8 mouse cellular contexts compared by ENCODE assay signal in genomic region chr12:34906376-34906703, GRCm38 (mm10). TPM values are rescaled to one million over a fixed set of nuclear protein-coding genes. Genes with fewer than 3 reads are reported as not detected.
DNase-seq lines count a peak whose midpoint lies in the region; ATAC-seq and TF ChIP-seq lines count a peak whose summit lies in the region.

No protein-coding gene starts in this region.

- H3K27me3 ChIP-seq in kidney, postnatal 0 days (ENCODE audit: insufficient read depth, low read length), result peaks cover 7% of the 10 kb centered on the region; the same call in 1 of the 2 replicates
- H3K27me3 ChIP-seq in embryonic facial prominence, embryonic 11.5 days (ENCODE audit: control insufficient read depth, insufficient read depth, low read length), result peaks cover 4% of the 10 kb centered on the region
- peaks cover 25% of the 10 kb centered on the region for H3K27me3 ChIP-seq in hindbrain, embryonic 14.5 days (ENCODE audit: control insufficient read depth, insufficient read depth, low read length)
- H3K27me3 ChIP-seq in midbrain, embryonic 16.5 days (ENCODE audit: control insufficient read depth, insufficient read depth, low read depth, low read length), result no peaks in the 10 kb centered on the region

- no peaks in the 10 kb centered on the region for H3K9me3 ChIP-seq in kidney, postnatal 0 days (replicated peaks; ENCODE audit: low read length)
- no peaks in the 10 kb centered on the region for H3K9me3 ChIP-seq in embryonic facial prominence, embryonic 11.5 days (replicated peaks; ENCODE audit: control insufficient read depth, low read length)
- H3K9me3 ChIP-seq in hindbrain, embryonic 14.5 days (ENCODE audit: control insufficient read depth, low read length), result no peaks in the 10 kb centered on the region
- no peaks in the 10 kb centered on the region for H3K9me3 ChIP-seq in midbrain, embryonic 16.5 days (replicated peaks; ENCODE audit: control insufficient read depth, low read length, poor library complexity, severe bottlenecking)

- WGBS in kidney, postnatal 0 days, result under 1% methylated on average over 9 of the region's 10 CpGs
- 0% methylated on average over 10 of the region's 10 CpGs for WGBS in embryonic facial prominence, embryonic 11.5 days
- WGBS in hindbrain, embryonic 14.5 days, result 2% methylated on average over 9 of the region's 10 CpGs
- 0% methylated on average over 10 of the region's 10 CpGs for WGBS in midbrain, embryonic 16.5 days

- no peaks in the 10 kb centered on the region for H3K36me3 ChIP-seq in kidney, postnatal 0 days (ENCODE audit: insufficient read depth, low read length)
- H3K36me3 ChIP-seq in embryonic facial prominence, embryonic 11.5 days (replicated peaks; ENCODE audit: control insufficient read depth, insufficient read depth, low read depth, low read length), result no peaks in the 10 kb centered on the region
- no peaks in the 10 kb centered on the region for H3K36me3 ChIP-seq in hindbrain, embryonic 14.5 days (replicated peaks; ENCODE audit: control insufficient read depth, insufficient read depth)
- H3K36me3 ChIP-seq in midbrain, embryonic 16.5 days (ENCODE audit: control insufficient read depth, insufficient read depth, low read length), result no peaks in the 10 kb centered on the region

- peak overlapping the region; percentile 35 for H3K9ac ChIP-seq in kidney, postnatal 0 days (ENCODE audit: low read depth, low read length)
- peak overlapping the region; percentile 65 for H3K9ac ChIP-seq in embryonic facial prominence, embryonic 11.5 days (replicated peaks; ENCODE audit: low read length)
- peak overlapping the region; percentile 70 for H3K9ac ChIP-seq in hindbrain, embryonic 14.5 days
- peak overlapping the region; percentile 89 for H3K9ac ChIP-seq in midbrain, embryonic 16.5 days (ENCODE audit: low read depth, low read length)

- peak; percentile 0 for DNase-seq in kidney, postnatal 0 days (ENCODE audit: low spot score)
- DNase-seq in kidney, postnatal 25 days, result no peak
- DNase-seq in embryonic facial prominence, embryonic 11.5 days (ENCODE audit: low spot score), result no peak
- no peak for DNase-seq in hindbrain, embryonic 14.5 days (ENCODE audit: low spot score)
- no peak for DNase-seq in cerebellum, adult 11-12 months
- DNase-seq in ovary, postnatal 14 days (ENCODE audit: low spot score), result no peak
- no peak for DNase-seq in cerebellum, postnatal 25 days

- no peak overlapping the region for H3K27ac ChIP-seq in kidney, postnatal 0 days
- H3K27ac ChIP-seq in embryonic facial prominence, embryonic 11.5 days (replicated peaks; ENCODE audit: low read depth, low read length), result no peak overlapping the region
- no peak overlapping the region for H3K27ac ChIP-seq in hindbrain, embryonic 14.5 days
- H3K27ac ChIP-seq in midbrain, embryonic 16.5 days (ENCODE audit: low read length), result peak overlapping the region; percentile 80

- no peaks in the 10 kb centered on the region for H3K4me1 ChIP-seq in kidney, postnatal 0 days (replicated peaks; ENCODE audit: insufficient read depth, low read length)
- H3K4me1 ChIP-seq in embryonic facial prominence, embryonic 11.5 days (ENCODE audit: control insufficient read depth, insufficient read depth, low read length), result no peaks in the 10 kb centered on the region
- 0 out of 2 replicates have a peak, but pooled peaks cover 6% of the 10 kb centered on the region for H3K4me1 ChIP-seq in hindbrain, embryonic 14.5 days (replicated peaks; ENCODE audit: control insufficient read depth, insufficient read depth, low read length)
- H3K4me1 ChIP-seq in midbrain, embryonic 16.5 days (ENCODE audit: control insufficient read depth, insufficient read depth, low read length), result peaks cover 7% of the 10 kb centered on the region

- TF ChIP-seq CTCF in kidney, postnatal 0 days (IDR thresholded peaks at IDR 0.05; ENCODE audit: low read depth), result no peak

- ATAC-seq in kidney, postnatal 0 days (replicated peaks; ENCODE audit: low FRiP score, low read depth), result no peak
- no peak for ATAC-seq in embryonic facial prominence, embryonic 11.5 days (replicated peaks; ENCODE audit: insufficient number of reproducible peaks, low FRiP score, low TSS enrichment, low read depth)
- ATAC-seq in hindbrain, embryonic 14.5 days (ENCODE audit: low FRiP score), result no peak
- no peak; the same call in 1 of the 2 replicates for ATAC-seq in midbrain, embryonic 16.5 days

- H3K4me2 ChIP-seq in kidney, postnatal 0 days (ENCODE audit: low read length), result peak overlapping the region; percentile 98
- peak overlapping the region; percentile 81 for H3K4me2 ChIP-seq in embryonic facial prominence, embryonic 11.5 days (ENCODE audit: low read depth, low read length)
- H3K4me2 ChIP-seq in hindbrain, embryonic 14.5 days (replicated peaks), result peak overlapping the region; percentile 86
- H3K4me2 ChIP-seq in midbrain, embryonic 16.5 days (ENCODE audit: low read length), result peak overlapping the region; percentile 83

- H3K4me3 ChIP-seq in kidney, postnatal 0 days (replicated peaks; ENCODE audit: low read depth, low read length), result peak overlapping the region; percentile 68
- H3K4me3 ChIP-seq in embryonic facial prominence, embryonic 11.5 days (ENCODE audit: low read depth, low read length), result peak overlapping the region; percentile 62
- peak overlapping the region; percentile 74 for H3K4me3 ChIP-seq in hindbrain, embryonic 14.5 days (replicated peaks; ENCODE audit: low read length)
- peak overlapping the region; percentile 82 for H3K4me3 ChIP-seq in midbrain, embryonic 16.5 days (ENCODE audit: low read depth, low read length)

RNA-seq across cellular contexts. Expression of gene Hdac9, which starts 10.6 kb away (rescaled TPM):
- polyA plus RNA-seq in kidney, postnatal 0 days (2015; fragmentation: Nextera tagmentation; extraction: Ambion mirVana), result 3.3 and 3.5 TPM in 2 replicates
- 6.7 TPM in 2 replicates for polyA plus RNA-seq in embryonic facial prominence, embryonic 11.5 days (2014; fragmentation: Nextera tagmentation; extraction: Ambion mirVana)
- polyA plus RNA-seq in hindbrain, embryonic 14.5 days (2014; fragmentation: Nextera tagmentation; extraction: Ambion mirVana), result 12.0 and 14.7 TPM in 2 replicates
- polyA plus RNA-seq in midbrain, embryonic 16.5 days (2015; fragmentation: Nextera tagmentation; extraction: Ambion mirVana), result 11.2 and 12.6 TPM in 2 replicates

Comparison
In these comparisons a context has a peak if more than half of its experiments do, and no peak if none do; other contexts are left out.
1. H3K9ac ChIP-seq: peak in every context shown above with its lines; median percentile 89 in midbrain, embryonic 16.5 days; 70 in hindbrain, embryonic 14.5 days; 65 in embryonic facial prominence, embryonic 11.5 days; 35 in kidney, postnatal 0 days.